Mouse (Mus musculus): ENCODE results near the gene Megf9. TPM values are rescaled to one million over a fixed set of nuclear protein-coding genes. Genes with fewer than 3 reads are reported as not detected.

Gene Megf9
- polyA plus RNA-seq, 1 experiment from 2014 or later, result 3.4 TPM

GRCm38 (mm10) chr4:70391073-70391472 lies 143.7 kb downstream of the Megf9 start:
- Histone ChIP-seq H3K36me3 (ENCODE audit: control insufficient read depth, insufficient read depth, low read length) (no peaks in the 10 kb centered on the region), H3K4me1 (ENCODE audit: control insufficient read depth, insufficient read depth, low read length) (no peaks in the 10 kb centered on the region; the same call in 1 of the 2 replicates), H3K27me3 (replicated peaks; ENCODE audit: control insufficient read depth, insufficient read depth, low read length) (no peaks in the 10 kb centered on the region), H3K4me3 (ENCODE audit: low read length) (no peak overlapping the region), H3K27ac (ENCODE audit: low read length) (0 out of 2 replicates have a peak overlapping the region, but pooled peaks have one; percentile 11), H3K9ac (ENCODE audit: low read depth, low read length) (no peak overlapping the region), H3K9me3 (ENCODE audit: control insufficient read depth, low read length) (no peaks in the 10 kb centered on the region), H3K4me2 (ENCODE audit: low read depth, low read length) (no peak overlapping the region)
- 70% methylated on average over 9 of the region's 9 CpGs for WGBS
- no peak for ATAC-seq

- no peak overlapping the region for H3K4me2 ChIP-seq (ENCODE audit: low read depth, low read length)
- H3K9me3 ChIP-seq (ENCODE audit: control insufficient read depth, low read length), result no peaks in the 10 kb centered on the region
- H3K4me3 ChIP-seq (ENCODE audit: low read length), result no peak overlapping the region
- no peaks in the 10 kb centered on the region for H3K36me3 ChIP-seq (ENCODE audit: control insufficient read depth, insufficient read depth, low read length)
- H3K27ac ChIP-seq (ENCODE audit: low read length), result no peak overlapping the region
- 73% methylated on average over 5 of the region's 5 CpGs for WGBS
- no peak overlapping the region for H3K9ac ChIP-seq (ENCODE audit: low read depth, low read length)
- H3K27me3 ChIP-seq (replicated peaks; ENCODE audit: control insufficient read depth, insufficient read depth, low read length), result no peaks in the 10 kb centered on the region
- ATAC-seq, result no peak
- H3K4me1 ChIP-seq (ENCODE audit: control insufficient read depth, insufficient read depth, low read length), result no peaks in the 10 kb centered on the region; the same call in 1 of the 2 replicates
Observed at GRCm38 (mm10) chr4:70386206-70386605, 148.6 kb downstream of the Megf9 start.

- no peak for ATAC-seq
Observed at GRCm38 (mm10) chr4:70377359-70377758, 157.4 kb downstream of the Megf9 start.

More at GRCm38 (mm10) chr4:70377359-70377758, 157.4 kb downstream of the Megf9 start:
- Histone ChIP-seq H3K27me3 (replicated peaks; ENCODE audit: control insufficient read depth, insufficient read depth, low read length) (no peaks in the 10 kb centered on the region), H3K4me3 (ENCODE audit: low read length) (no peak overlapping the region), H3K9ac (ENCODE audit: low read depth, low read length) (no peak overlapping the region), H3K4me2 (ENCODE audit: low read depth, low read length) (no peak overlapping the region), H3K27ac (ENCODE audit: low read length) (no peak overlapping the region), H3K36me3 (ENCODE audit: control insufficient read depth, insufficient read depth, low read length) (no peaks in the 10 kb centered on the region), H3K9me3 (ENCODE audit: control insufficient read depth, low read length) (no peaks in the 10 kb centered on the region), H3K4me1 (ENCODE audit: control insufficient read depth, insufficient read depth, low read length) (no peaks in the 10 kb centered on the region)
- WGBS, result 80% methylated on average over 4 of the region's 4 CpGs

Other genes with a start within 250 kb of the Megf9 start
- 8.5 and 8.6 TPM in 2 replicates for gene Cdk5rap2, start 124.6 kb downstream of the Megf9 start, polyA plus RNA-seq (2015; fragmentation: Nextera tagmentation; extraction: Ambion mirVana)